Mouse (Mus musculus): ENCODE measurements at regions not wholly inside any gene's neighbourhood (a gene's known extent, or its start where the extent isn't known, plus 50 kb on each side); places are given as distances from the start of the nearest gene placed in this dataset.

- DNase-seq, result peak; percentile 45
Measured at GRCm38 (mm10) chr4:95155178-95155577, 103.2 kb upstream of the Jun start.

DNA sequence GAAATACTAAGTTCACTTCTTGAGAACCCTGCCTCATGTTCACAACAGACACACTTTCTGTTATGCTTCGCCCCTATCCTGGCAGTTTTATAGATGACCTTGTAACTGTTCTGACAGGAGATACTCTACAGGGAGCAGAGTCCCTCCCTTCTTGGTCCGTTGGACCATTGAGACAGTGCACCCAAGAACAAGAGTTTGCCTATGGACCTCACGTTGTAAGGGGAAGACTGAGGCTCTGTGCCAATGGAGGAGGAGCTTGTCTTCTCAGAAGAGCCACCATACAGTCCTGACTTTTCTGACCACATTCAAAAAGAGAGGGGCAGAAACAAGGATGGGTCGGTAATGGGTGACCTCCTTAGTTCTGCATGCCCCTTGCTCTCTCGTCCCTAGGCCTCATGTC lies 103.8 kb upstream of the Jun start:
- DNase-seq, result no peak

DNA sequence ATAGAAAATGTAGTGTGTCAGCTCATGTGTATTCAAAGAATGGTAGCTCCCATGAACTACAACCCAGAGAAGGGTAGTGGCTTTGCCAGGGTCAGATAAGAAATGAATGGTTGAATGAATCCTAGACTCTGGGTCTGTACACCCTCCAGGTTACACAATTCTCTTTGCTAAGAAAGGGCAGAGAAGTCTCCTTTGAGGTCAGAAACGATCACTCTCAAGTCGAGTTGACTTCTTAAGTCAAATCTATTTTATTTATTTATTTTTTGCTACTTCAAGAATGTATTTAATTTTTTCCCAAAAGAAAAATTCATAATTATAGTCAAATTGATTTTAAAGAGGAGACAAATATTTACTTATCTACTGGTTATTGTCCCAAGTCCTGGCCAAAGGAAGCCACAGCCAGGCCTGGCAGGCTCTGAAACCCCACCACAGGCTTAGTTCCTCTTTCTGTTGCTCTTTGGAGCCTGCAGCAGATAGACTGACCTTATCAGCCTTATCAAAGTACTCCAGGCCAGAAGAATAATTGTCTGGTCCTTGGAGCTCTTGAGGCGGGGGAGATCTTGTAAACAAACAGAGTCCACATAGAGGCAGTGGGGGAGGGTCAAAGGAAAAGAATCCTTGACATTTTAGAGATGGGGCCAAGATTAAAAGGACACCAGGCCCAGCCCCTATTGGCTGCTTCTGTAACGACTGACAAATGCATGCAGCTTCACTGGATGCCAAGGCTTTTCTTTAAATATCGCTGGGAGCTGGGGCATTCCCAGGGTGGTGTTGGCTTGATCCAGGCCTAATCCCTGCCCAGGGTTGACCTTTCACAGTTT lies 104.6 kb upstream of the Jun start:
- no peak for DNase-seq

DNA sequence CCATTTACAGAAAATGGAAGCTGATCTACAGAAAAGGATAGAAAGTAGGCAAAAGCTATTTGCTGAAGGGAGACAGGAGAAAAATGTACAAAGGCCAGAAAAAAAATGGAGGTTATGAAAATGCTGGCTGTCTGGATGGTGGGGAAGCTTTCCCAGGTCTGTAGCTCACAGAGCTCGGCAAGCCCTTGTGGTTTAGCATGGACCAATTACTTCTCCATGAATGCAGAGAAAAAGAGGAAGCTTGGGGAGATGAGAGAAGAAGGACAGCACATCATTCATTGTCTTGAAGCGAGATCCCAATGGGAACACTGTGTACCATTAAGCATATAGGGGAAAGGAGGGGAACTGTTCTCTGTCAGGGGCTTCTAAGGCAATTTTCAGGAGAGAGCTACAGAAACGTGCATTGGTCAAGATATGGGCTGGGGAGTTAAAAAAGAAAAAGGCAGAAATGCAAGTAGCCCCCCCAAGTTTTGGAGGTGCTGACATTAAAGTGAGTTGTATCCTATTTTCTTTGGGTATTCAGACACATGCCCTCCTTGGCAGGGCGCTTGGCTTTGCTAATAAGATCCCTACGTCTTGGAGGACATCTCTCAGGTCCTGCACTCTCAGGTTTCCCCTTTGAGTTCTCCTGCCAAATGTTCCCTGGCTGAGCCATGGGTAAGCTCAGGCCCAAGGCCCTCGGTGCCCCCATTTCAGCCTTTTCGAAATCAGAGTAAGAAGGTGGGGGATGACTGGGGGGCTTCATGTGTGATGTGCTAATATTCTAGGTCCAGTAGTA lies 105.8 kb upstream of the Jun start:
- no peak for DNase-seq

GRCm38 (mm10) chr4:95158632-95159424 lies 106.8 kb upstream of the Jun start:
- DNase-seq, result no peak

DNA sequence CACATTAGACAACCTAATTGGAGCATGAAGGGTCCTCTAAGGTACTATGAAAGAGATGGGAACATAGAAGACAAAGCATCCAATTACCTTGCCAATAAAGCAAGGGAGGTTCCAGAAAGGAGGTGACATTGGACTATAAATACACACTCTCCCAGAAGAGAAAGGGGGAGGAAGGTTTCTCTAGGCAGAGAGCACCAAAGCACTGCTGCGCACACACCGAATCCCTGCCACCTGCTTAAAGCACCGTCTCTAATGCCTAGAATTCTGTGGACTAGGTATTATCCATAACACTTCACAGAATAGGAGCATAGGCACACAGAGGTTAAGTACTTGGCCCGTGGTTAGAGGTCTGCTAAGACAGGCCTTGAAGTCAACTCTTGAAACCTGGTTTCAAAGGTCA lies 107.8 kb upstream of the Jun start:
- no peak for DNase-seq

DNA sequence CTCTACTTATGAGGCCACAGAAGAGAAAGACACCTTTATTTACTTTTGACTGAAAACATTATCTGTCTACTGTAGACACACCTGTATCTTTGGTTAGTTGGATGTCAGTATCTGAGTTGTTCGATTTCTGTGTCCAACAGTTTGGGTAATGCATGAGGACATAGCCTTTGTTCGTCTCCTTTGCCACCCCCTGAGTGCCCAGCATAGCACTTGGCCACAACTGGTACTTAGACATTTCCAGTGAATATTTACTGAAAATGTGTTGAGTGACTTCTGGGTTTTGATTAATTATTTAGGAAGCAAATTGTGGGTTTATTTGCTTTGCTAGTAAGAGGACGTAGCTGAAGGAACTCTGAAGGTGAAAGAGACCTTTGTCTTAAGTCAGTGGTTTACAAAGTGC lies 108.4 kb upstream of the Jun start:
- DNase-seq, result no peak

DNA sequence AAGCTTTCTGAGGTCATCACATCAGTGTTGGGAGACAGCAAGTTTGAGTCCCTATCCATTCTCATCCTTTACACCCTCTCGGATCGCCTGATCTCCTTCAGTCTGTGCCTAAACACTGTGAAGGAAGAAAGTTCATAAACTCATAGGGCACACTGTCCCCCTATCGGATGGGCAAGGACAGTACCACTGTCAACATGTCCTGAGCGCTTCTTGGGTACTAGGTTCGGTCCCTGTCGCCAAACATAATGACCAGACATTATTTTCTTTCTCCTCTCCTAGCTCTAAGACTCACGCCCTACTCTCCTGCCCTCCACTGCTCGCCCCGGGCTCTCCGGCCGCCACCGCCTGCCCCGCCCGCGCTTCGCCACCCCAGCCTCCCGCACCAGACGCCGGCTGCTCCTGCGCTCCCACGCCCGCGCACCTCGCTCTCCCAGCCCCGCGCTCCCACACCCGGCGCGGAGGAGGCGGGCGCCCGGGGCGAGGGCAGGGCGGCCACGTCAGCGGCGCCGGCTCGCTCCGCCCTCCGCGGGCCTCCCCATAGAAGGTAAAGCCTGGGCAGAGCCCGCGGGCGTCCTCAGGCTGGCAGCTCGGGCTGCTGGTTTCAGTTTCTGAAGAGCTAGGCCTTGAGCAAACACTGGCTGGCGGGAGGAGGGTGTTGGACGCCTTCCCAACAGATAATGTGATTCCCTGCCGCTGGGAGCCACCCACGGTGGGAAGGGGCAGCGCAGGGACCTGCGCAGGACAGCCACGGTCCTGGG lies 109.1 kb upstream of the Jun start:
- DNase-seq, result peak; percentile 92

DNA sequence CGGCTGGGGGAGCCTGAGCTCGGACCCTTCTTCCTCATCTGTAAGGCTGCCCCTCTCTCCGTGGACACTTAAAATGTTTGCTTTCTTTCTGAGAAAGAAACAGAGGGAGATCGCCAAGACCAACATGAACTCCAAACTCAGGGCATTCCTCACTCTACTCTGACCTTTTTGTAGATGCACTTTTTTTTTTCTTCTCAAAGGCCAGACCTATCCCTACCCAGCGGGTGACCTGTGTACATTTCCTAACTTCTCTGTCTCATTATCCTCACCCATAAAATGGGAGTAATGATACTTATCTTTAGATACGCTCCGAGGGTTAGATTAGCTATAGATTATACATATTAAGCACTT lies 109.6 kb upstream of the Jun start:
- DNase-seq, result no peak

DNA sequence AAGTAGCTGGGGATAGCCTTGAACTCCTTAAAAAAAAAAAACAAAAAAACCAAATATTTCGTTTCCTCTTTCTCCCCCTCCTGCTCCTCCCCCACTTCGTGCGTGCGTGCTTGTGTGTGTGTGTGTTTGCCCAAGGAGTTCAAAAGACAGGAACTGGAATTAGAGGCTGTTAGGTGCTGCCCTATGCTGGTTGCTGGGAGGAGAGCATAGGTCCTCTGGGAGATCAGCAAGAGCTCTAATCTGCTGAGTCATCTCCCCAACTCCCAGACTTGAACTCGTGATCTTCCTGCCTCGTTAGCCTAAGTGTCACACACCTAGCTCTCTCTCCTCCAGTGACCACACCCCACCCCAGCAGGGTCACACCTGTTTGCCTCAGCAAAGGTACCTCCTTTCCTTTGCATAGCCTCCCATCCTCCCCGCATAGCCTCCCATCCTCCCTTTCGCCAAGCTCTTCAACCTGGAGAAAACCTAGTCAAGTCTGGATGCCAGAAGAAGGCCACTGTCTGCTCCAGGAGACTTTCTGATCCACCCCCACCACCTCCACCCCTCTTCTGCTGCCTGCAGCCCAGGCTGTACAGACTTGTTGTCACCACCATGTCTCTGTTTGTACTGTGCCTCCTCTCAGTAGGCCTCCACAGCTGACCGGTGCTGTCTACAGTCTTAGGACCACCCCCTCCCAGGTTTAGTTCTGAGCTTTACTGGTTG lies 110.5 kb upstream of the Jun start:
- DNase-seq, result no peak

DNA sequence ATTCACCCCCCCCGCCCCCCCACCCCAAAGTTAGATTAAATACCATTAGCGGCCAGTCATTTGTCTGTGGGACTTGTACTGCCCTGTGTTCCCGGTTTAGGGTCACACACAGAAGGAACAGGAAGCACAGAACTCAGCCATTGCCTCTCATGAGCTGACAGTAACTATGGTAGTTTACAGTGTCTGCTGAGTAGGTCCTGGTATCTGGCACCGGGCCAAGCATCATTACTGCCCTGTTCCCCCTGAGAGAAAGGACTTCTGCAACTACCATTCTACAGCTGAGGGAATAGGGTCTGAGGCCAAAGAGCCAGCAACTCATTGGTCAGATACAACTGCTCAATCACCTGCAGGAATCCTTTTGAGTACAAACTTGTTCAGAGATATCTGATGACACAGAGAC lies 111.4 kb upstream of the Jun start:
- DNase-seq, result no peak

DNA sequence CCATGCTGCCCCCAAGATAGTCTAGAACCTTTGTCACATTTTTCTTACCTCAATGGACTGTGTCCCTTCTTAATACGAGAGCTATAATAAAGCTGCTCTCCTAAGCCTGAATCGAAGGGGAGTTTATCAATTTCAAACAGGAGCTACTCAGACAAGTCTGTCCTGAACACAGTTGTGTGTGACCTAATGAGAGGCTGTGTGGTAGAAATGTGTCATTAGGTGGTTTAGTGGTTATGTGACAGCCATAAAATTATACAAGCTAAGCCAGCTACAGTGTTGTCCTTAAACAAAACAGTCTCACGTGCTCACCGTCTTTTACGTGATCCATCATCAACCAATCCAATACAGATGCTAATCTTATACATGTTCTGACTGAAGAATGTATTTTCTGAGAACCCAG lies 114.5 kb upstream of the Jun start:
- DNase-seq, result no peak

- no peak for DNase-seq
Measured at GRCm38 (mm10) chr4:95167216-95167615, 115.2 kb upstream of the Jun start.

DNA sequence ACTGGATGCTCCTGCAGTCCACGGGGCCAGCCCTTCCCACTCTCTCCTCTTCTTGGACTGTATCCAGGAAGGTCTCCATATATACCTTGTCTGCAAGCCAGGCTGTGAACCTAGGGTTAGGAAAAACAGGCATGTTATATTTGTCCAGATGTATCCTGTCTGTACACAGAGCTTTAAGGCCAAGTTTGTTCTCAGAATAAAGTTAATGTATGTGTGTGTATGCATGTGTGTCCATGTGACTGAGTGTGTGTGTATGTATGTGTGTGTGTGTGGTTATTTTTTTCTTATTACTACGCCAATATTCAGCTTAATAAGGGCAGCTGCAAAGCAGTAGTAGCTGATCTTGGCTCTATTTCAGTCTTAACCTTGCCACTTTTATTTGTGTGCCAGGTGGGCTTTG lies 117.7 kb upstream of the Jun start:
- DNase-seq, result no peak

DNA sequence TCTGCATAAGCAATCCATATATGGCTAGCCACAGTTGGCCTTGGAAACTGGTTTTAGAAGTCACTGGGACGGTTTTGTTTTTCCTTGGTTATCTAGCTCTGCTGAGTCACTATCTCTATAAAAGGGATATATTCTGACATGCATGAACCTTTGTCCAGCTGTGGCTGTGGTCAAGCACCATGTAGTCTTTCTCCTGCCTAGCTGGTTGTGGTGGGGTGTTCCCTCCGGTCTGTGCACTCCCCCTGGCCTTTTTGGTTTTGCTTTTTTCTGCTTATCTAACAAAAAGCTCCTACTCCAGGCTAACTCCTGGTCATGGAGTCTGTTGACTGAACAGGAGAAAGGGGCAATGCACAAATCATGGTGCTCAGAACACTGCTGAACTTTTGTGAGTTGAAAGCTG lies 125.7 kb upstream of the Jun start:
- no peak for DNase-seq

GRCm38 (mm10) chr4:95178467-95178866 lies 126.4 kb upstream of the Jun start:
- DNase-seq, result no peak

DNA sequence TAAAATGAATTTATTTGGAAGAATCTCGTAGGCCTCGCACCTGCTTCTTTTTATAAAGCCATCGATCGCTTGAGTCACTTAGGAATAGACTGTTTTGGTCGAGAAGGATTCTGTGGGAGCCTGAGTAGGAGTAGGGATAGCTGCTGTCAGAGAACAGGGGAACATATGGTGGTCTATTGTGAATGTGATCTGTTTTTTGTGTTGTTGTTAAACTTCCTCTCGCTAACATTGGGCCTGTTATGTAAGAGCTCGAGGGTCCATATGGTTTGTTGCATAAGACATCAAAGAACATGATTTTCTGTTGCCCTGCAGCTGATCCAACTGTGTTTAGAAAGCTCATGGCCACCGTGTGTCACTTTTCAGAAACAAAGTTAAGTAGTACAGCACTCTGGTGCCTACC lies 126.9 kb upstream of the Jun start:
- no peak for DNase-seq

DNA sequence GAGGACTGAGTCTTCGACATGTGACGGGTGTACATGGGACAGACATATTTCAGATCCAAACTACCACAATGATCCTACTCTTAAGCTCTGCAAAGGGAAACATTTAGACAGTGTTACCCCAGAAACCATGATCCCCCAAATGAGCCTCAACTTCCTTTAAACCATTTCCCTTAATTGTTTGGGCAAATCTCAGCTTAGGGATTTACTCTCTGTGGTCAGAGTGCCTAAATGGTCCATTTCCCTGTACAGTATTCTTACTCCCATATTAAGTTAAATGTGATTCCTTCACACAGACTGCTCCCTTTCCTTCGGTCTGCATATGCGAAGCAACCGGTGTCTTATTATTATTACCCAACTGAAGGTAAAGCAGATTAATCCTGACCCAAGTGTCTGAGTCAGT lies 128.4 kb upstream of the Jun start:
- no peak for DNase-seq

DNA sequence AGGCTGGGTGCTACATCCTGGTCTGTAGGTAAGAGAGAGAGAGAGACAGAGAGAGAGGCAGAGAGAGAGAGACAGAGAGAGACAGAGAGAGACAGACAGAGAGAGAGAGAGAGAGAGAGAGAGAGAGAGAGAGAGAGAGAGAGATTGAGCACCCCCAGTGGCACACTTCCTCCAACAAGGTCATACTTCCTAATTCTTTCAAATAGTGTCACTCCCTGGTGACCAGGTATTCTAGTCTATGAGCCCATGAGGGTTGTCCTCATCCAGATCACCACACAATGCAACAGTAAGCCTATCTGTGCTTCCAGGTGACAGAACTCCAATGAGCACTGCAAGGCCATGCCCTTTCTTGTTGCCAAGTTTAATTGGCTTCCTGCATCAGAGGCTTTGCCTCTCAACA lies 129.0 kb upstream of the Jun start:
- no peak for DNase-seq

- DNase-seq, result peak; percentile 38
Measured at GRCm38 (mm10) chr4:95184180-95184579, 132.2 kb upstream of the Jun start.

- no peak for DNase-seq
Measured at GRCm38 (mm10) chr4:95185113-95185915, 133.3 kb upstream of the Jun start.

Measured in heart, postnatal 4 days (tissue).